Mouse (Mus musculus): ENCODE data around the gene Mamstr.

Gene Mamstr

GRCm38 (mm10) chr7:45628364-45629294 lies 11.1 kb upstream of the Mamstr start:
- peak; percentile 83 for DNase-seq (ENCODE audit: low spot score)

- no peak for DNase-seq (ENCODE audit: low spot score)
These were observed 9.5 kb upstream of the Mamstr start for GRCm38 (mm10) chr7:45630064-45630907.

- DNase-seq (ENCODE audit: low spot score): no peak
These were observed 7.3 kb upstream of the Mamstr start for GRCm38 (mm10) chr7:45632499-45632898.

- no peak for DNase-seq (ENCODE audit: low spot score)
These were observed 4.7 kb upstream of the Mamstr start for GRCm38 (mm10) chr7:45634946-45635681.

- DNase-seq (ENCODE audit: low spot score): no peak
These were observed 3.8 kb upstream of the Mamstr start for GRCm38 (mm10) chr7:45635711-45636688.

GRCm38 (mm10) chr7:45637710-45638109 lies 2.1 kb upstream of the Mamstr start:
- no peak for DNase-seq (ENCODE audit: low spot score)

GRCm38 (mm10) chr7:45638623-45639401 lies 965 bp upstream of the Mamstr start:
- peak; percentile 97 for DNase-seq (ENCODE audit: low spot score)

GRCm38 (mm10) chr7:45640191-45640957 lies 597 bp downstream of the Mamstr start:
- DNase-seq (ENCODE audit: low spot score): no peak

GRCm38 (mm10) chr7:45641391-45642040 lies 1.7 kb downstream of the Mamstr start:
- no peak for DNase-seq (ENCODE audit: low spot score)

- DNase-seq (ENCODE audit: low spot score): no peak
These were observed 2.3 kb downstream of the Mamstr start for GRCm38 (mm10) chr7:45642083-45642482.

- DNase-seq (ENCODE audit: low spot score): no peak
These were observed 2.9 kb downstream of the Mamstr start for GRCm38 (mm10) chr7:45642503-45643255.

- DNase-seq (ENCODE audit: low spot score): peak; percentile 93
These were observed 3.8 kb downstream of the Mamstr start for GRCm38 (mm10) chr7:45643441-45644178.

GRCm38 (mm10) chr7:45644183-45644582 lies 4.4 kb downstream of the Mamstr start:
- DNase-seq (ENCODE audit: low spot score): peak; percentile 59

GRCm38 (mm10) chr7:45644872-45645590 lies 5.3 kb downstream of the Mamstr start:
- DNase-seq (ENCODE audit: low spot score): no peak

- no peak for DNase-seq (ENCODE audit: low spot score)
These were observed 5.8 kb downstream of the Mamstr start for GRCm38 (mm10) chr7:45645591-45645971.

- DNase-seq (ENCODE audit: low spot score): no peak
These were observed 6.9 kb downstream of the Mamstr start for GRCm38 (mm10) chr7:45646671-45647070.

GRCm38 (mm10) chr7:45649351-45649750 lies 9.6 kb downstream of the Mamstr start:
- no peak for DNase-seq (ENCODE audit: low spot score)

Data from layer of hippocampus, adult 11-12 months (tissue).